Mouse (Mus musculus) adrenal gland, postnatal 4 days (tissue): ENCODE measurements around the gene Plekhm3. TPM values are rescaled to one million over a fixed set of nuclear protein-coding genes. Genes with fewer than 3 reads are reported as not detected.

ENCODE experiments used
- DNase-seq, 2 experiments: peaks; one replicate each; pipeline ENCODE4 v3.0.0; 2021 to 2022; ENCODE audit warnings: low spot score in 2 of 2, mixed read lengths in 2 of 2
- total RNA-seq, 2 experiments: library from RNA; stranded (reverse); gene quantifications; 2 replicates each; pipeline ENCODE4 v1.2.3; 2021

The Plekhm3 gene
- total RNA-seq, 2 experiments from 2014 or later, result 27.0 to 29.2 TPM

DNA sequence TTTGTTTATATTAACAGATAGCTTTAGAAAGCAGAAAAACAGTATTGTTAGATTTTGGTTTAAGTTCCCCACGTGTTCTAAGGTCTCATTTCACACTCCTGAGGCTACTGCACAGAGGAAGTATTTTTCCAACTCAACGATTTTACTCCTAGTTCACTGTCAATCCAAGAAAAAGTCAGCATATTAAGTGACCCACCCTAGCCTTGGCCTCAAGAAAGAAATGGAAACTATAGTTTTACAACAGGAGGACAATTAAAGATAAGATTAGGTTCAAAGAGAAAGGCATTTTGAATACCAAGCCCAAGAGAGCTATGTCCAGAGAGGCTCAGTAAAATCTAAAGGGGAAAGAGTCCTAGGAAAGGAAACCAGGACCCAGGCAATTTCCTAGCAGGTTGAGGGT is 125.1 kb downstream of the Plekhm3 start:
- no peak for DNase-seq

DNA sequence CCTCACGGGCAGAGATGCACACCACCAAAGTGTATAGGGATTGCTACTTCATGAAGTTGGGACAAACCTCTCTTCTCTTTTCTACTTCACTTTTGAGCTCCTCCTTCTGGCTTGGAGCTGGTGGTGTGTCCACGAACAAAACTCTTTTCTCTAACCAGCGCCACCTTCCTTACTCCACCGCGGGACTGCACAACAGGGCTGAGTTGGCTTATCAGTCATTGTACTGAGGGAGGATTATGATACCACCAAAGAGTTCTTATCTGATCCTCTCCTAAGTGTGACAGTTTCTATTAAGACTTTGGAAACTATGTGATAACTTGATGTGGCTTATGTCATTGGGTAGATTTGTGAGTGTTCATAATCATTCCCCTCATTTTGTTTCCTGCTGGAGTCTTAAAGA is 129.2 kb downstream of the Plekhm3 start:
- no peak for DNase-seq

DNA sequence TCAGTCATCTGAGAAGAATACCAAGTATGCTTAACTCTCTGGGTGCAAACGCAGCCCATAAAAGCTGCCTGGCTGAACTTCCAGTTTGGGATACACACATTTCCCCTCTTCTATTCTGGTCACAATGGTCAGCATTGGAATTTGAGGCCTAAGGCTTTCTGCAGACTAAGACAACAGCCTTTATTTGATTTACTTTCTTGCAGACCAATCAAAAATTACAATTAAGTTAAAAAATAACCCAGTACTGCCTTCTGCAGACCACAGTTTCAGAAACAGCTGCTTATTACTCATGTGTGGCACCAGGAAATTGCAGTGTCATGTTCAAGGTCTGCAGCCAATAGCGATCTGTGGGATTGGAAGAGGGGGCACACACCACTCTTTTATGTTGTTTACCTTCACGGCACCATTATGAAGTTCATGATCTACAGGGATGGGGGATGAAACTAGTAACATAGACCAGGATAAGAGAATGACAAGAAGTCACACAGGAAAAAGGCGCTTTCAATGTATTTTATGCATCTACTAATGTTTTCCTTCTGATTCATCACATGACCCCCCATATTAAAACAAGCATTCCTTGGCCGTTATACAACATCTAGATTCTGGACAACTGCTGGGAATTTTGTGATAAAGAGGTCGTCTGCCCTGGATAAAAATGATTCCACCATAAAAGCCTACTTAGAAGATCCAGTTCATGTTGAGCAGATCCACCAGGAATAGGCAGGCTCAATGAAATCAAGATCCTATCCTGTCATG is 130.1 kb downstream of the Plekhm3 start:
- DNase-seq, result no peak

DNA sequence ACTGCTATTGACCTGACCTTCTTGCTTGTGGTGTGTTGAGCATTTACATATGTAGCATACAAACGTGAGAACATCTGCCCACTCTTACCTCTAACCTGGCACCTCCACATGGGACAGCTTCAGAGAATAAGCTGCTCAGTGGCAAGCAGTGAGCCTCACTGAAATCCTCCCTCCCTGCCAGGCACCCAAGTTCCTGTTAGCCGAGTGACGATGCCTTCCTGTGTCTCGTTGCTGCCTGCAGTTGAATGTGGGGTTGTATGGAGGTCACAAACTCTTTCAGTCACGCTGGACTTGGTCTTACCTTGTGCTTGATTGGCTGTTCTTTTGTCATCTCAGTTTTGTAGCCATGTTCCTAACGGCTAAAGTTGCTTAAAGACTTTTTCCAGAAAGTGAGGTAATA is 133.1 kb downstream of the Plekhm3 start:
- DNase-seq, result no peak

DNA sequence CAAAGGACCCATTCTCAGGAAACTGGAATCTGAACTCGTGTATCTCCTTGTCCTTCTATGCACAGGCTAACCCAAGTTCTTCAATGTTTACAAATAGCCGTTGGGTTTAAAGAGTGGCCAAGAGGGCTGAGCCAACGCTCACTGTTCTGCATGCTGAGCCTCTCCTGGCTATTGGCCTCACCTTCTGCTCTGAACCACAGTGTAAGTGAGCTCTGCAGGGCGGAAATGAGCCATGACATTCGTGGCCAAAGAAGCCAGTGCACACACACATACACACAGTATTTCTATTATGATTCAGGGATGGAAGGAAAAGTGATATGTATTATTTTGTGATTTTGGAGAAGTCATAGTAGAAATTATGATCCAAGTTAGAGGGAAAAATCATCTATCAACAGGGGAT is 138.9 kb downstream of the Plekhm3 start:
- DNase-seq, result no peak

DNA sequence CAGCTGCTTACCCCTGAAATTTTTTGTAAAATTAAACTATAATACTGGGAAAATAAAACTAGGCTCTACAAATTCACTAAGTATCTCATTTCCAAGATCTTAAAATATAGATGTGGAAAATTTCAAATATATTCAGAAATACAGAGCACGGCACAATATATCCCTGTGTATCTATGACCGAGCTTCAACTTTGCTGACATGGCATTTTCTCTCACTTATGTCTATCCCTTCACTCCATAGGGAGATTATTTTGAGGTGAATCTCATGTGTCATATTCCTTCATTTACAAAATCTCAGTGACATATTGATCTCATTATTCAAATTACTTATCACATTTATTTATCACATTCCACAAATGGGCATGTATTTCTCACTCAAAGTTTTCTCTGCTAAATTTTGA is 143.4 kb downstream of the Plekhm3 start:
- no peak for DNase-seq

DNA sequence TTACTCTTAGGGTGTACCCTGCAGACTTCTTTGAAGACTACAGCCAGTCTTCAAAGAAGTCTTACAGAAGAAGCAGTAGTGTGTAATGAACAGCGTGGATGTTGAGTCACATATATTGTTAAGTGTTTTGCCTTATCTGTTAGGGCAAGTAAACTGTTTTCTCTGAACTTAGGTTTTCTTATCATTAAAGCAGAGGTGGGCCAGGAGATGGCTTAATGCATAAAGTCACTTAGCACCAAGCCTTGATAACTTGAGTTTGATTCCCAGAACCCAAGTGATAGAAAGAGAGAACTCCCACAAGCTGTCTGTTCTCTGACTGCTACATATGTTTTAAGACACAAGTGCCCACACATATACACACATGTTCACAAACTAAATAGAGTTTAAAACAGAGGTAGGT is 144.7 kb downstream of the Plekhm3 start:
- DNase-seq, result no peak

DNA sequence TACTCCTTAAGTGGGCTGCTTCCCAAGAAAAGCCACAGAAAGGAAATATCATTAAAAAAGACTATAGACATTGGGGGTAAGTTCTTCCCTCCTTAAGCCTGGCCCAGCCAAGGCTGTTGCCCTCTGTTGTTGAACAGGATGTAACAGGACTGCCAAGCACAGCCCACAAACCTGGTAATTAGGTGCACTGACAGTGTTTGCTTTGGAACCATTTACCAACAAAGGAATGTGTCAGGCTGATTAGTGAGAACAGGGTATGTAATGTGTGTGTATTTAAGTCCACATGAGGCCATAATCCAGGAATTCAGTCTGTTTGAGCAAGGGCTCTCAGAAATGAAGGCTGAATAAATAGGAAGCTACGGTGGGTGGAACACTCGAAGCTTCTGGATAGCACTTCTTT is 147.5 kb downstream of the Plekhm3 start:
- no peak for DNase-seq

DNA sequence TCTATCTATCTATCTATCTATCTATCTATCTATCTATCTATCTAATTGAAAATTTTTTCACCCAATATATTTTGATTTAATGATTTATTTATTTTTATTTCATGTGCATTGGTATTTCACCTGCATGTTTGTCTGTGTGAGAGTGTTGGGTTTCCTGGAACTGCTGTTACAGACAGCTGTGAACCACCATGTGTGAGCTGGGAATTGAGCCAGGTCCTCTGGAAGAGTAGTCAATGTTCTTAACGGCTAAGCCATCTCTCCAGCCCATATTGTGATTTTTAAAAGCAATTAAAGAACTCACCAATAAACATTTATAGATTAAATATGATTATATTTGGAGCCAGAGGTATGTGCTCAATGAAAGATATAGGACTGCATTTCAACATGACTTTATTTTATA is 148.9 kb downstream of the Plekhm3 start:
- DNase-seq, result no peak

DNA sequence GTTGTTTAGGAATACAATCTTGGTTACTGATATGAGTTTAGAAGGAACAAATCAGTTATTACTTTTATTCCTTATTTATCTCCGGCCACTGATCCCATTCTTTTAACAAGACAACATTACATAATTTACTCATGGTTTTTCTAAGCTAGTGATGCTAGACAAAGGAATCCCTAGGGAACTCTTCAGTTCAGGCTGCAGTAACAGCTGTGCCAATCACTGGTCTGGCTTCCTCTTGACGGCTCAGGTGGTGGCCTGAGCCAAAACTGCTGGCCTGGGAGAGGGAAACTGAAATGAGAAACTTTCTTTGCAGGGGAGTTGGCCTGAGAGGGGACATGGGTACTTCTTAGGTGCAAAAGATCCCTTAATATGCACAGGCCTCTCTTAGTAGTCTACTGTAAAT is 151.4 kb downstream of the Plekhm3 start:
- no peak for DNase-seq

DNA sequence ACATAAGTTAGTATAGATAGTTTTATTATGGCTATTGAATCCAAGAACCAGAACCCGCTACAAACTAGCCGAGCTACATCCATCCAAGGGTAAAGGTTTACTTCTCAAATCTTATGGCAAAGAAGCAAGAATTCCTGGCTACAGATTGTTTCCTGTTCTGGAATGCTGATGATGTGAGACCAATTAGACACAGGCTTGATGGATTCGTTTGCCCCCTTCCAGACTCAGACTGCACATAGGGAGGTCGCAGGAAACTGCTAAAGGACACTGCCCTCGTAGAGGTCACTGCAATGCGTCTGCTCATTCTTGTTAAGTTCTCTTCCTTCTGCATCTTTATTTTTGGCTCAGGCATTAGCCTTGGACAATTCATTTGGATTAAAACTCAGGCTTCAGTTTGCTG is 154.0 kb downstream of the Plekhm3 start:
- no peak for DNase-seq

DNA sequence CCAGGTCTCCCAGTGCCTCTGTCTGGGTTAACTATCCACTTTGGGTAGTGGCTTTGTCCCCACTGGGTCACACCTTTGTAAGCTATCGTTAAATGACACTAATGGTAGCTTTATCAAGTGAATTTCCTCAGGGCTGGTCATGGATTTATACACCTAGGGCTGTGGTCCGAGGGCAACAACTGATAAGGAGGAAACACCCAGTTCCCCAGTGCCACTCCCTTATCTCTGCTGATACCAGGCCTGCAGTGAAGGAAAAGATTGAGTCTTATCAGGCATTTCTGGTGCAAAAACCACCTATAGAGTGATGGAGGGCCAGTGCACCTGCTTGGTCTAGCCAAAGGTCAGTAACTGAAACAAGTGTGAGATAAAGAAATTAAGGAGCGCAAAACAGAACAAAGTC is 159.0 kb downstream of the Plekhm3 start:
- no peak for DNase-seq

DNA sequence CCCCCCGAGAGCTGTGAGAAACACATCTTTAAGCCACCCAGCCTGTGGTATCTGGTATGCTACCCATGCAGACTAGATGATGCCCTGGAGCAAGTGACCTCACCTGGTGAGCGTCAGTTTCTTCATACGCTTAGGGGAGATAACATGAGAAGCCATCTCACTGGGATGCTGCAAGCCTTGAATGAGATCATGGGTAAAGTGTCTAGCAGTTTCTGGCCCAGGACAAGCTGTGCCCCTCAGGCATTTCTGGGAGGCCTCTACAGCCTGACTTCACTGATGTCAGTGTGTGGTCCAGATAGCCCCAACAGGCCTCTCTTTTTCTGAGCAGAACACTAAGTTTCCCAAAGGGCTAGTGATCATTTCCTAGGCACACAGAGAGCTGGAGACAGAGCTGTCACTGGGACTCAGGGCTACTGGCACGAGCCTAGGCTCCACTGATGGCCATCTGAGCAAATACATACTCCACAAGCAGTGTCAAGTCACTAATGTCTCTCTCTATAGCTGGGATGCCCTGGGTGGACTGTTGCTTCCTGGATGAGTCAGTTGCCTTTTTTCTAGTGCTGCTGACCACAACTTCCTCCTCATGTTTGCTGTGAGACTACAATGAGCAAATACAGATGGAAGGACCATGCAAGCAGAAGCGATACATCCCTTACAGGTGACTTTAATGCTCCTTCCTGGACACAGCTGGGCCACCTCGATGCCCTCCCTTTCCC is 159.6 kb downstream of the Plekhm3 start:
- no peak for DNase-seq

DNA sequence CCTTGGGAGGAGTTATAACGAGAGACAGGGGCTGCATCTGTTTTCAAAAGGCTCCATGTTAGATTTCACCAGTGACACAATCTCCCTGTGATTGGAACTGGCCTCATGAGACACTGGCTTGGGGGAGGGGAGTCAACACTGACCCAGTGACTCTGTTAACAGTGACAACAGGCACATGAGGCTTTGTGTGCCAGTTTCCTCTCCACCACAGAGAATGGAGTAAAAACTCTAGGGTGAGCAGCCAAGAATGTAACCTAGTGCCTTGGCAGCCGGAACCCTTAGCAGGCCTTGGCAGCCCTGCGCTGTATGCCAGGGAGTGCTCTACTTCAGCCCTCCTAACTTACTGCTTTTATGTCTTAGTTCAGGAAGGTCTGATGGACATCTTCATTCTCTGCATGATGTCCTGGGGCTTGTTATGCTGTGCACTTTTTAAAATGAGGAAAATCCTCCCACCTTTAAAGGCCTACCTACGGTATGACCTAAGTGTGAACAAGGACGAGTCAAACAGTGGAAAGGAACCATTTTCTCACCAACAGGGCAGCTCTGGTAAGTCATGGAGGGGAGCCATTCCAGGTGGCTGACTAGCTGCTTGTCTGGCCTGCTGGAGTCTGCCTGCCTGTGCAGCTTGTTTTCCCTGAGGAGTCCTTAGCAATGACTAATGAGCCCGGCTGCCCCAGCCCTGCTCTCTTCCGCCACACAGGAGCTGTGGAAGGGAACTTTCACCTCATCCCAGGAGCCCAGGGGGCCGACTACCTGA is 161.2 kb downstream of the Plekhm3 start:
- no peak for DNase-seq

DNA sequence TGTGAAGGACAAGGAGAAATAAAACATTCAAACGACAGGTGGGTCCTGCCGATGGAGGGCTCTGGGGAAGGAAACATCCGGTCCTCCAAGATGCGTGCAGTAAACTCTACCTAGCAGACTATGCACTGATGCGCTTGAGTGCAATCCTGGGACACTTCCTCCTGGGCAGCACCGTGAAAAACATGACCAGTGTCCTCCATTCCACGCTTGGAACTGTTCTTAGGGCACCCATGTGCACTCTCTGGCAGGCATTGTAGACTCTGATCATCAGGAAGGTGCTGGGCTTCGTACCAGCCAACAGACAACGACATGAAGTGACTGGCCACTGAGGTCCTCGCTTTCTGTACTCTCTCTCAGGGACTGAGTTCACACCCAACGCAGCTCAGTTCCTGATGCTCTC is 162.5 kb downstream of the Plekhm3 start:
- no peak for DNase-seq

DNA sequence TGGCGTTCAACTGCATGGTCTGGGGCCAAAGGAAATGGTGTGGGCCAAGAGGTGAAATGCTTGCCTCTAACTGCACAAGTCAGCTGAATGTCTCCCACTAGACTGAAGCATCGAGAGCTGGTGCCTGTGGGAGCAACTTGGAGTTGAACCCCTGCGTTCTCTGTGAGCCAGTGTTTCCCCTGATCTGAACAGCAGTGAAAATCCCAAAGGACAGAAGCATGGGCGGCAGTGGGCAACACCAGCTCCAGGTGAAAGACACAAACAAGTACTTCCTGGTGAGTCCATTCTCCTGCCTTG is 163.4 kb downstream of the Plekhm3 start:
- no peak for DNase-seq

DNA sequence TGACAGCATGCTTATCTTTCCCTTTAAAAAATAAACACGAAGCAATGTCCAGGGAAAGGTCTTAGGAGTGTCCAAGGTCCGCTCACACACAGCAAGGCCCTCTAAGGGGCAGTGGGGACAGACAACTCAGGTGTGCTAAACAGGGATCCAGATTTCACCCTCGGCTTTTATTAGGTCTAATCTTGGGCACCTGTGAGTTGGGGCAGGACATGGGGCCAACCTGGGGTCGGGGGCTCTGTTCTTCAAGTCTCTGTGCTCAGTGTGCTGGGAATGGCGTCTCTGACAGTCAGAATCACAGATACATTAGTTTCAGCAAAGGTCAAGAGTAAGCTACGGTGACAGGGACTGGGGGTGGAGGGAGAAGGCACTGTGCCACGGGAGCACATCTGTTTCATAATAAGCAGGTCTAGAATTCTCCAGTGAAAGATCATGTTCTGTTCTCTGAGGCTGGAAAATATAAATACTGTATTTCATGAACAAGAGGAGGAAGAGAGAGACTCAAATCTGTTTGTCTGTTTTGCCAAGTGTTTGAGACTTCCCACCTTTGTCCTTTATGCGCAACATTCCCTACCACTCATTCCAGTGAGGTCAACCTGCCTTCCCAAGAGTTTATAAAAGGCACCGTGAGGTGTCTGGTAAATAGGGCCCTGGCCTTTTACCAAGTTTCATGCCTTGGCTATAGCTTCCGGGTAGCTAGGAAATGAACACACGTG is 163.9 kb downstream of the Plekhm3 start:
- DNase-seq, result no peak

DNA sequence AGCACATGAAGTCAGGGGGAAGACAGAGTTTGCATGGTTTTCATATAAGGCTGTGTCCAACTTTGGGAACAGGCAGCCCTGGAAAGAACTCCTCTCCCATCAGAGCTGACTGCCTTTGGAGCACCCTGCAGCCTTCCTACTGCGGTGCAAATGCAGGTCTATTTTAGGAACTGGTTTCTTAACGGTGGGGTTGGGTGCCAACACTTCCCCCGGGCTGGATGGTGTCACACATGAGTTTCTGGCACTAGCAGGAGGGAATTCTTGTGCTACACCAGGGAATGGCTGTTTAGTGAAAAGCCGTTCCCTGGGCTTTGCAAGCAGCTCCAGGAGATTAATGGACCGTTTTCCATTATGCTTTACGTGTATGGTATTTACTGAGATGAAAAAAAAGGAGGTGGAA is 164.8 kb downstream of the Plekhm3 start:
- DNase-seq, result no peak

DNA sequence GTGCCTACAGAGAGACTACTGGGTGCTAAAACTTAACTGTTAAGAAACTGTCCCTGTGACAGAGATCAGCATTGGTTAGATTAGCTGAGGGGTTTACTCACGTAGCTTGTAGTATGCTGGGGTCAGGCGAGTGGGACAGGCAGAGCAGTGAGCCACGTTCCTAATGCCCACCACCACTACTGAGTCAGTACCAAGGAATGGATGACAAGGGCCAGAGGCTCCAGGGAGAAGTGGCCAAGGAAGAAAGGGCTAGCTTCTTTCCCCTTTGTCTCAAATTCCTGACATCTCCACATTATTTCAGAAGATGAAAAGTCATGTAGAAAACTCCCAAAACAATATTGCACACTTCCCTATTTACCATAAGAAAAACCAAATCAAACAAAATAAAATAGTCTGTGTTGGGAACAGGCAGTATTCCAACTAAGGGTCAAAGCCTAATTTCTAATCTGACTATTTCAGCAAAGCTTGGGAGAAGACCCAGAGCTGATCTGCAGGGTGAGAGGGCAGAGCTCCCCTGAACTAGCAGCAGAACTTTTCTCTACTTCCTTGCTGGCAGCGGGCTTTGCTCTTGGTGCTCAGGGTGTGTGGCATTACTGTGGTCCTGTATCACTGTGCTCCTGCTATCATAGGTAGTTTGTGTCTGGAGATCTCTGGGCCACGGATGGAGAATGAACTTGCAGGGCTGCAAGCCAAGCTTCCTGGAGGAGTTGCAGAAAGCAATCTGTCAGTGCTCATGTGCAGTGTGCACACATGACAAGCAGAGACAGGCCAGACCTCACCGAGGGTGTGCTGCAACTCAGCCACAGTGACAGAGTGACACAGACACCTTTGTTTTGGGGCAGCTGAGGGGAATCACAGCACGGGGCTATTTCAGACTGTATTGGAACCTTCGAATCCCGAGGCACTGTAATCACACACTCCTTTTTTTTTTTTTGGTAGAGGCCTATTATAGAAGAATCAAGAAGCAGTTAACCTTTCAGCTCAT is 165.5 kb downstream of the Plekhm3 start:
- no peak for DNase-seq

DNA sequence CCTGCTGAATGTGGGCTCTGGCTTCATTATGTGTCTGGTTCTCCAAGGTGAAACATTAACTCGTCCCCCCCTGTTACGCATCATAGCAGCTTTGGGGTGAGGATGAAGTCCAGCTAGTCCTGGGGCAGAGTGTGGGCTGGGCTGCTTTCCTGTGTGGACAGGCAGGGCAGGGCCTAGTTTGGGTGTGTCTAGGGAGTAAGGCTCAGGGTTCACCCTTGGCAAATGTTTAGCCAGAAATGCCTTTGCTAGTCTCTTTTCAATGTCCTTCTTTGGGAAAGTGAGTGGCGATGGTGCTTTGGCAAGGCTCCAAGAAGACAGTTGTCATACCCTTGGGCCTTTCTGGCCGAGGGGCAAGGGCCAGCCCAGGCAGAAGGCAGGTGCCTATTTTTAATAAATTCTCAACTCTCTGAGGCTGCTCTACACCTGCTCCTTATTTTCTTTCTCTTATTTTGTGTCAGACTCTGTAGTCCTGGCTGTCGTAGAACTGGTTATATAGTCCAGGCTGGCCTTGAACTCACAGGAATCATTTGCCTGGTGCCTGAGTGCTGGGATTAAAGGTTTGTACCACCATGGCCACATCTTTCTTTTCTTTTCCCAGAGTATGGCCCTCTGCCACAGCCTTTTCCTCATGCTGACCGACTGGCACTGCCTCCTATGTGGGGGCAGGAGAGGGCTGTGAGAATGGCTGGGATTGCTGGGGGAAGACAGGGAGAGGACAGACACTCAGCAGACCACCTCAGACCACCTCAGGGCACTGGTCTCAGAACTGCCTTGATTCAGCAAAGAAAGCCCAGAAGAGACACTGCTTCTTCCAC is 168.7 kb downstream of the Plekhm3 start:
- no peak for DNase-seq
